Mouse (Mus musculus) retina, postnatal 1 day (tissue): ENCODE data around the gene Sumf1.

Source experiments
- DNase-seq: peaks from one replicate; pipeline ENCODE4 v3.0.0-alpha.2; 2012

Sumf1 gene

DNA sequence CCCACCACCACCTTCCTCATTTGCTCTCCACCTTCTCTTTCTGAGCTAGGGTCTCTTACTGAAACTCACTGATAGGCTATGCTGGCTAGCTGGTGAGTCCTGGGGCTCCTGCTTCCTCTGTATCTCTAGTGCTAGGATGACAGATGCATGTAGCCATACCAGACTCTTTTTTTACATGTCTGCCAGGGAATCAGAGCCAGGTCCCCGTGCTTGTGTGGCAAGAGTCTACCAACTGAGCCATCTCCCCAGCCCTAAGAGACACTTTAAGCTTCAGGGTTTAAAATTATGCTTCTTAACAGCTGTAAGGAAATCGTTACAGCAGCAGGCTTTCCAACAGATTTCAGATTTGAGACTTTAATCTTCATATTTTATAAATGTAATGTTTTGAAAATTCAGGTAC lies 111.5 kb downstream of the Sumf1 start:
- DNase-seq, result no peak

DNA sequence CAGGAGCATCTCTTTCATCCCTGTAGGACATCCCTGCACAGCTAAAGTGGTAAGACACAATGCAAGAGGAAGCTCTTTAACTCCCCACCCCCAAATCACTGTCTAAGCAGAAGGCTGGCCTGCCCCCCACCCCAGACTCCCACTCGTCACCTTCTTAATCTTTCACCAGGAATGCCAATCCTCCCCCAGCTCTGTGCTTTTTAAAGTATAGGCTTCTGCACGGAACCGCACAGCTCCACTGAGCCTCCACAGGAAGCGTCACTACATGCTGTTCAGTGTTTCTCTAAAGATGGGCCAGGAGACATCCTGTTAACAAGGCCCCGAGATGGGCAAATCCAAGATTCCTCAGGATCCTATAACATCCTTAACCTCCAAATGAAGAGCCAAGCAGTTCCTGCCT lies 112.3 kb downstream of the Sumf1 start:
- no peak for DNase-seq

DNA sequence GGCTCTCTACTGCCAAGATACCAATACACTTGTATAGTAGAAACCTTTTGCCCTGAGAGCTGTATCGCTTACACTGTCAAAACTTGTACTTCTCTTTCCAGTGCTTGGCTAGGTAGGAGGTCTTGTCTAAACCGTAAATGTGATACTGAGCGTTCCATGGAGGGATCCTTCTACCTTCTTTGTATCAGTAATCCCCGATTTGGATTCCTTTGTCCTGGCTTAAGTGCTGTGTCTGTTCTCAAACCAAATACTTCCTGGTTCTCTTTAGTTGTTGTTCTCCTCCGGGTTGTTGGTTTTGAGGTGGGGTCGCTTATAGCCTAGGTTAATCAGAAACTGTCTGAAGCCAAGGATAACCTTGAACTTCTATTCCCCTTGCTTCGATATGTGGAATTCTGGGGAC lies 114.4 kb downstream of the Sumf1 start:
- no peak for DNase-seq

DNA sequence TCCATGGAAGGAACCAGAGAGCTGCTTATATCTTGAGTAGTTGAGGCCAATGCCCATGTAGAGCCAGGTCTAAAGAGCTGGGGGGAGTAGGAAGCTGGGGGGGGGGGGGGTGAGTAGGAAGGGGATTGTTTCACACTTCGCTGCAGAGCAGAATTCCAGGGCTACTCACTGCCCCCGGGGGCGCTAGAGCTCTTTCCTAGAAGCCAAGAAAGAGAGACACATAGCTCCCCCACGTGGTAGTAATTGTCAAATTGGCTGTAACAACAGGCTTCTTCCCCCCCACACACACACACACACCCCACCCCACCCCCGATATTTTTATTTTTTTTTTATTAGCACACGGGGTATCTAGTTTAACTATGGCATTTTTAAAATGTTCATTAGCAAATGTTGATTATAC lies 119.8 kb downstream of the Sumf1 start:
- peak; percentile 93 for DNase-seq

DNA sequence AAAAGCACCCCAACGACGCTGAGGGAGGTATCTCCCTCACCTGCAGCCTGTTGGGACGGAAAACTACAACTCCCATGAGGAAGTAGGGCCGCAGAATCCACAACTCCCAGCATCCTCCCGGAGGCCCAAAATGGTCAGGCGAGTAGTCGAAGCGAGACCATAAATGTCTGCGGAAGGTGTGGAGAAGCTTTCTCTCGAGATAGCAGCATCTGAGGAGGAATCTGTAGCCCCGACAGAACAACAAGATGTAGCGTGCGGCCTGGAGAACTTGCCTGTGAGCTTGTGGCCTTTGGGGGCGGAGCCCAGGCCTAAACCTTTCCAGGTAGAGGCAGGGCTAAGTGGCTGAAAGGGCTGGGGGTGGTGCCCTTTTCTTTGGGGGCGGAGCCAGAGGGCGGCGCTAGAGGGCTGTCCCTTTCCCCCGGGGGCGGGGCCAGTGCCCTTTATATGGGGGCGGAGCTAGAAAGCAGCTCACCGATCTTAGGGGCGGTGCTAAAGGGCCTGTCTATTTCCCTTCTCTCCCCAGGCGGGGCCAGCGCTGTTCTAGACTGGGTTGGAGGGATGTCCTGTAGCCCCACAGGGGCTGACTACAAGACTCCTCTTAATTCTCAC lies 120.4 kb downstream of the Sumf1 start, which contains the start of gene Setmar:
Gene Setmar (plus strand): TSS at position 128 of the 609 bp plus-strand sequence.
- DNase-seq, result peak; percentile 96

DNA sequence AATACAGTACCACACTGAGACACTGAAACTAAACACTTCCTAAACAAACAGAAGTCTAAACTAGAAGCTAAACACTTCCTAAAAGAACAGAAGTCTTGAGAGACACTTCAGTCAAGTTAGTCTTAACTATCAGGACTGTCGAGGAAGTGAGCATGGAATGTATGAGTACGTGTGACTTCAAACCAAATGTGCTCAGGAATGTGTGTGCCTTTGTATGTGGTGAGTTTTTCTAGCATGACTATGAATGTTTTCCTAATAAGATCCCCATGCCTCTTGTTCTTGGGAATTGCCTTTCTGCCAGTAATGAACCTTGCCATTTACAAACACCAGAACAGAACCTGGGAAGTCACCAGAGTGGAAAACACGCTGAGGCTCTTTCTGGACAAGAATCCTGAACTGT lies 124.3 kb downstream of the Sumf1 start:
- no peak for DNase-seq

DNA sequence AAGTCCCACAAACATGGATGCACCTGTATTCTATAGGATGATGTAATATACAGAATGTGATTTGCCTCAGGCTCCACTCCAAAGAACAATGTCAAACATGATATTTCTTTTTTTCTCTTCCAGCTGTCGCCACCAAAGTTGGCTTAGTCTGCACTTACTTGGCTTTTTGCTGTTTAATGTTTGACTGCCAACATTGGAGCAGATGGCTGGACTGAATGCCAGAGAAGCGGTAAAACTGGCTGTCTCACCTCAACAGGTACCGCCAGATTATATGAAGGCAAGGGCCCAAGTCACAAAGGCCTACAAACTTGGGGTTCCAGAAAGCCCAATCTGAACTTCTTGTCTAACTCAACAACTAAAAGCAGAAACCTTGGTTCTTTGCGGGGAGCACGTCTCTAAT lies 127.3 kb downstream of the Sumf1 start:
- no peak for DNase-seq

DNA sequence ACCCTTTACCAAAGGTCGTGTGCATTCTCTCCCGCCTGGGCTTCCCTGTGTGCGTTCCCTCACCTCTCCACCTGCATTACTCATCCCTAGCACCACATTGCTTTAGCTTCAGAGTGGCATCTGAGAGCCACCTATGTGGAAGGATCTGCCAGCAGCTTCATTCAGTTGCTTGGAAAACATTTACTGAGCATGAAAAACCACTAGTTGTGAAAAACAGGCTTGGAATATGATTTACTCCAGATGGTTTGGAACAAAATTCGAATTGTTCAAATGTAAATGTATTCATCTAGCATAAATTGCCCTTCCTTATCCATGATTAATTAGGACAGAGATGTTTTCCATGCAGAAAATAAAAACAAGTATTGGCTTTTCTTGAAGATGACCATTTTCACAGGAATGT lies 128.0 kb downstream of the Sumf1 start:
- no peak for DNase-seq
